Mouse (Mus musculus) cortical plate, adult 2 months (tissue): ENCODE results near the gene Cept1.

ENCODE experiments used
- CTCF ChIP-seq: fragments of 200-500 bp; IDR thresholded peaks from 2 replicates; pipeline ENCODE4 v1.5.1; 2011; ENCODE audit warnings: mild to moderate bottlenecking, control low read depth, low read length; ENCODE audit not compliant: insufficient read depth; ENCODE audit errors: extremely low read depth
- POLR2A ChIP-seq: fragments of 200-500 bp; IDR thresholded peaks from 2 replicates; pipeline ENCODE4 v1.6.1; 2011; ENCODE audit warnings: mild to moderate bottlenecking, low read length, control low read depth; ENCODE audit not compliant: insufficient read depth; ENCODE audit errors: extremely low read depth

- TF ChIP-seq POLR2A (no peak), CTCF (no peak)
Measured at GRCm38 (mm10) chr3:106452616-106453015, 95.0 kb downstream of the Cept1 start.
